Mouse (Mus musculus): ENCODE measurements at regions not wholly inside any gene's neighbourhood (a gene's known extent, or its start where the extent isn't known, plus 50 kb on each side); places are given as distances from the start of the nearest gene placed in this dataset.

GRCm38 (mm10) chr14:33864796-33865195, 58.6 kb upstream of the Gdf10 start:
- H3K27ac ChIP-seq (ENCODE audit: poor library complexity, severe bottlenecking), result no peak overlapping the region
- no peaks in the 10 kb centered on the region for H3K4me1 ChIP-seq (replicated peaks)
- no peak overlapping the region for H3K9ac ChIP-seq
- peaks cover 9% of the 10 kb centered on the region for H3K9me3 ChIP-seq (replicated peaks)
- 66% methylated on average over 1 of the region's 1 CpGs for WGBS
- H3K36me3 ChIP-seq, result no peaks in the 10 kb centered on the region
- H3K4me3 ChIP-seq, result no peak overlapping the region
- no peak for ATAC-seq (ENCODE audit: insufficient number of reproducible peaks, low FRiP score)
- no peak overlapping the region for H3K4me2 ChIP-seq
- H3K27me3 ChIP-seq (replicated peaks), result no peaks in the 10 kb centered on the region

- WGBS, result 80% methylated on average over 2 of the region's 2 CpGs
- Histone ChIP-seq H3K36me3 (no peaks in the 10 kb centered on the region), H3K4me1 (replicated peaks) (no peaks in the 10 kb centered on the region), H3K9ac (no peak overlapping the region), H3K9me3 (replicated peaks) (peaks cover 9% of the 10 kb centered on the region), H3K4me3 (no peak overlapping the region), H3K27ac (ENCODE audit: poor library complexity, severe bottlenecking) (no peak overlapping the region), H3K27me3 (replicated peaks) (no peaks in the 10 kb centered on the region), H3K4me2 (no peak overlapping the region)
- no peak for ATAC-seq (ENCODE audit: insufficient number of reproducible peaks, low FRiP score)
Measured at GRCm38 (mm10) chr14:33865746-33866145, 57.6 kb upstream of the Gdf10 start.

DNA sequence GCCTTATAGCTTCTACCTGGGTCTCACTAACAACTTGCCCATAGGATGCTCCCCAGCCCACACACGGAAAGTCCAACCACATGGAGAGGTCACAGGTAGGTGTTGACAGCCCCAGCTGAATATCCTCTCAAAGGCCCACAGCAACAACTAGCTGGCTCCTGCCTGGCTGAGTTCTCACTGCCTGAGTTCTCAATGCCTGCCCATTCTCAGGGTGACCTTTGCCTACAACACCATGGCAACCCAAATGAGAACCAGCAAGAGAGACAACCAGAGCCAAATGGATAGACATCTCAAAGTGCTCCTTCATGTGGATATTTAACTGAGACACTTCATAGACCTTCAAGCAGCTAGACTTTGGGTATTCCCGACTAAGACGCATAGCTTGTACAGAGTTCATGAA, 55.7 kb upstream of the Gdf10 start:
- no peak for ATAC-seq (ENCODE audit: insufficient number of reproducible peaks, low FRiP score)
- Histone ChIP-seq H3K4me1 (replicated peaks) (no peaks in the 10 kb centered on the region), H3K4me2 (no peak overlapping the region), H3K36me3 (no peaks in the 10 kb centered on the region), H3K9ac (no peak overlapping the region), H3K27me3 (replicated peaks) (no peaks in the 10 kb centered on the region), H3K4me3 (no peak overlapping the region), H3K27ac (ENCODE audit: poor library complexity, severe bottlenecking) (no peak overlapping the region), H3K9me3 (replicated peaks) (peaks cover 9% of the 10 kb centered on the region)
- WGBS, result 83% methylated on average over 3 of the region's 3 CpGs

Data from heart, embryonic 12.5 days (tissue).